Mouse (Mus musculus): Measurements from ENCODE around the gene Gm12216. TPM values are rescaled to one million over a fixed set of nuclear protein-coding genes. Genes with fewer than 3 reads are reported as not detected.

The Gm12216 gene
- total and polyA plus RNA-seq, 2 experiments from 2014 or later, result 0.77 TPM; not detected in 1

DNA sequence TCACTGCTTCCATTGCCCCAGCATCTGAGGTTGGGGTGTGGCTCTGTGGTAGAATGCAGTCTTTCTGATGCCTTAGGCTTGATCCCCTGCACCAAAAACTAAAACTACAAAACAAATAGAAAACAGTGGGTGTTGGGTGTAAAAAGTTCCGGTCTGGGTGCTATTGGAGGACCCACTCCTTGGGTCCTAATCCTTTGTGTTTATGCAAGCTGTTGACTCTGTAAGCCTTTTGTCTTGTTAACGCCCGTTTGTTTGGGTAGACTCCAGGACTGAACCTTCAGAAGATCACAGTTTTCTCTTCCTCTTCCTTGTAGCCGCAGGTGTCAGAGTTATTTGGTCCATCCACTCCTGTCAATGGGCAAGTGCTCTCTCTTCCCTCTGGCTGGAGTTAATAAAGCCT lies 59.0 kb downstream of the Gm12216 start:
- no peak for ATAC-seq
- H3K27ac ChIP-seq (ENCODE audit: low read depth, low read length), result no peak overlapping the region
- no peaks in the 10 kb centered on the region for H3K4me1 ChIP-seq (ENCODE audit: insufficient read depth)
- no peak for DNase-seq
- no peak overlapping the region for H3K9ac ChIP-seq
- H3K4me2 ChIP-seq (ENCODE audit: low read depth), result no peak overlapping the region
- no peaks in the 10 kb centered on the region for H3K27me3 ChIP-seq (ENCODE audit: insufficient read depth, low read length)
- no peaks in the 10 kb centered on the region for H3K9me3 ChIP-seq (ENCODE audit: low read length)
- TF ChIP-seq CTCF (IDR thresholded peaks at IDR 0.05; ENCODE audit: low read depth), result no peak
- 67% methylated on average over 4 of the region's 4 CpGs for WGBS
- no peak overlapping the region for H3K4me3 ChIP-seq (ENCODE audit: low read depth, low read length)
- no peaks in the 10 kb centered on the region for H3K36me3 ChIP-seq (ENCODE audit: insufficient read depth)

DNA sequence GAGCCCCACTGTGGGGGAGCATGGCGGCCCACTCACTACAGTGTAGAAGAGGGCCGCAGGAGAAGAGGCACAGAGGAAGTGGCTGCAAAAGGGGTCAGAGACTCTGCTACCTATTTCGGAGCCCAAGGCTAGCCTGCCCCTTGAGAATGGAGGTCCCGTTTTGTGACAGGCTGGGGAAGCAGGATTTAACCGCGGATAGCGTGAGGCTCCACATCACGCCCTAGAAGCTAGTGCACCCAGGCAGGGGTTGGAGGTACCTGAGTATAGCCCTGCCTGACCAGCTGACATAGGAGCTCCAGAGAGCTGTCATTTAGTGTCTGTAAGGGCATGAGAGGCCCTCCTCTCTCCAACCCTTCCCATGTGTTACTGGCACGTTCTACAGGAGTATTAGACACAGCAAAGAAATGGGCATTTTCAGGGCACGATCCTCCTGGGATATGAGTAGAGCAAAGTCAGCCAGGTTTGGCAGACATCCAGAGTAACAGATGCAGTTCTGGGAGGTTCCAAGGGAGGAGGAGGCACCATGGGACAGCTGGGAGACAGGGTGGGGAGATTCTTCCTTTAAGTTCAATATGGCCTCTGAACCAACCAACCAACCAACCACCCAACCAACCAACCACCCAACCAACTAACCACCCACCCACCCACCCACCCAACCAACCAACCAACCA lies 60.9 kb downstream of the Gm12216 start:
- 92% methylated on average over 10 of the region's 10 CpGs for WGBS
- Histone ChIP-seq H3K36me3 (ENCODE audit: insufficient read depth) (no peaks in the 10 kb centered on the region), H3K9ac (no peak overlapping the region), H3K27ac (ENCODE audit: low read depth, low read length) (no peak overlapping the region), H3K4me2 (ENCODE audit: low read depth) (no peak overlapping the region), H3K4me3 (ENCODE audit: low read depth, low read length) (no peak overlapping the region), H3K4me1 (ENCODE audit: insufficient read depth) (no peaks in the 10 kb centered on the region), H3K27me3 (ENCODE audit: insufficient read depth, low read length) (no peaks in the 10 kb centered on the region), H3K9me3 (ENCODE audit: low read length) (no peaks in the 10 kb centered on the region)
- no peak for TF ChIP-seq CTCF (IDR thresholded peaks at IDR 0.05; ENCODE audit: low read depth)
- DNase-seq (no peak), ATAC-seq (no peak)

DNA sequence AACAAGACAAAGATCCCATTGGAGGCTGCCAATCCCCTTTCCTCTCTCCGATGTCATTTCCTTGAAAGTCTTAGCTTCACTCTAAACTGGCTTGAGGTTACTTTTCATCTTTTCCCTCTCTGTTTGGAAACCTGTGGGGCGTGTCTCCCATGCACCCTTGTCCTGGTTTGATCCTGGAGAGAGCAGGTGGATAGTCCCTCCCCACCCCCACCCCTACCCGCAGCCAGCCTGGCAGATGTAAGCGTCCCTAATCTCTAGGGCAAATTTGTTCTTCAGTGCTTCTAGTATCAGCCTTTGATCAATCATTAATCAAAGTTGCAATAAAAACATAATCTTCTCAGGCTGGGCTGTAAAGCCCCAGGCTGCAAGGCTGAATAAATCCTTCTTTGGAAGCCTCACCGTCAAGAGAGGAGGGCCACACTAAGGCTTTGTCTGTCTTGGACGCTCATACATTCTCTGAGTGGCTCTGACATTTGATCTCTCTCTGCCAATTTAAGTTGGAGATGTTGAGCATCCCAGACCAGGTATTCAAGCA lies 61.6 kb downstream of the Gm12216 start:
- Histone ChIP-seq H3K9ac (no peak overlapping the region), H3K4me2 (ENCODE audit: low read depth) (no peak overlapping the region), H3K4me3 (ENCODE audit: low read depth, low read length) (no peak overlapping the region), H3K36me3 (ENCODE audit: insufficient read depth) (no peaks in the 10 kb centered on the region), H3K4me1 (ENCODE audit: insufficient read depth) (no peaks in the 10 kb centered on the region), H3K27me3 (ENCODE audit: insufficient read depth, low read length) (no peaks in the 10 kb centered on the region), H3K9me3 (ENCODE audit: low read length) (no peaks in the 10 kb centered on the region), H3K27ac (ENCODE audit: low read depth, low read length) (no peak overlapping the region)
- TF ChIP-seq CTCF (IDR thresholded peaks at IDR 0.05; ENCODE audit: low read depth), result no peak
- ATAC-seq (no peak), DNase-seq (no peak)
- 48% methylated on average over 6 of the region's 6 CpGs for WGBS

DNA sequence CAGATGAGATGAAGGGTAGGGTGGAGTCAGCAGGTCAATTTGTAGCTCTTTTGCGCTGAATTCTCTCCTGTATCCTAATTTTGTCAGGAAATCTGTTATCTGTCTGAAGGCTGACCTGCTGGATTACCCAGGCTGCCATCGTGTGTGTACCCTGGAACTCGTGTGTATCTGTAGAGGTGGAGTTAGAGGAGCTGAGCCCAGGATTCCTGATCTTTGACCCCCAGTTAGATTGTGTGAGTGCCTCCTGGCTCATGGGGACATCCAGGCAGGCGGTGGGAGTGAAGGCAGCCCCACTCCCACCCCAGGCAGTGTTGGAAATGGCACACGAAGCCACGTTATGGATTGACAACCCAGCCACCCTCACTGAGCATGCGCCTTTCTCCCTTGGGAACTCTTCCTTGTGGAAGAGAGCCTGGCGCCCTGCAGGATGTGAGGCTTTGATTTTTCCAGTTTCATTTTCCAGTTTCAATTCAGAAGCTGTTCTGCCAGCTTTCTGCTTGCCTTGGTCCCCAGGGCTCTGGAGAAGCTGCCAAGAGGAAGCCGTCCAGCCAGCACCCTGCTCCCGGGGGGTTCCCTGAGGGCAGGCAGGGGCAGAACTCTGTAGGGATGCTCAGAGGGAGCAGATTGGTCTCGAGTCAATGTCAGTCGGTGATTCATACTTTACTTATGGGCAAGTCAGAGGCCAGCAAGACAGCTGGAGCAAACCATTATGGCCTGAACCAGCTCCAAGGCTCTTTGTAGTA lies 62.5 kb downstream of the Gm12216 start:
- H3K36me3 ChIP-seq (ENCODE audit: insufficient read depth), result no peaks in the 10 kb centered on the region
- no peak for TF ChIP-seq CTCF (IDR thresholded peaks at IDR 0.05; ENCODE audit: low read depth)
- no peaks in the 10 kb centered on the region for H3K9me3 ChIP-seq (ENCODE audit: low read length)
- H3K4me3 ChIP-seq (ENCODE audit: low read depth, low read length), result no peak overlapping the region
- no peaks in the 10 kb centered on the region for H3K27me3 ChIP-seq (ENCODE audit: insufficient read depth, low read length)
- 54% methylated on average over 12 of the region's 12 CpGs for WGBS
- H3K27ac ChIP-seq (ENCODE audit: low read depth, low read length), result 0 out of 2 replicates have a peak overlapping the region, but pooled peaks have one; percentile 30
- H3K9ac ChIP-seq, result no peak overlapping the region
- DNase-seq (peak; percentile 12), ATAC-seq (no peak; the same call in 1 of the 2 replicates)
- H3K4me1 ChIP-seq (ENCODE audit: insufficient read depth), result no peaks in the 10 kb centered on the region
- no peak overlapping the region for H3K4me2 ChIP-seq (ENCODE audit: low read depth)

DNA sequence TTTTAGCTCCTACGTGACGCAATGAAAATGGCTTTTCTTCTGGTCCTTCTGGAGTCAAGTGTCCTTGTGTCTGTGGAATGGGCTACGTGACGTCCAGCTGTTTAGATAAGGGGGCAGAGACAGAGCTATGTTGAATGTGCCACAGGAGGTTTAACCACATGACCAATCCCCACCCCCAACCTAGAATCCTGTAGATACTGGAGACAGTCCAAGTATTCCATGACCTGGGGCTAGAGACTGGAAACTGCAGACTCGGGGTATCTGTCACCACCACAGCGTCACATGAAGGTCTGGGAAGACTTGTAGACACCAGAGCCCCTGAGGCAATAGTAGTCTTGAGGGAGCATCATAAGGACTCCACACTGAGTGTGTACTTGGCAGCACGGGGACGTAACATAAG lies 63.2 kb downstream of the Gm12216 start:
- Histone ChIP-seq H3K9me3 (ENCODE audit: low read length) (no peaks in the 10 kb centered on the region), H3K27ac (ENCODE audit: low read depth, low read length) (no peak overlapping the region), H3K36me3 (ENCODE audit: insufficient read depth) (no peaks in the 10 kb centered on the region), H3K4me1 (ENCODE audit: insufficient read depth) (no peaks in the 10 kb centered on the region), H3K9ac (no peak overlapping the region), H3K4me2 (ENCODE audit: low read depth) (no peak overlapping the region), H3K27me3 (ENCODE audit: insufficient read depth, low read length) (no peaks in the 10 kb centered on the region), H3K4me3 (ENCODE audit: low read depth, low read length) (no peak overlapping the region)
- no peak for TF ChIP-seq CTCF (IDR thresholded peaks at IDR 0.05; ENCODE audit: low read depth)
- DNase-seq, result no peak
- no peak for ATAC-seq
- WGBS, result 77% methylated on average over 8 of the region's 8 CpGs

DNA sequence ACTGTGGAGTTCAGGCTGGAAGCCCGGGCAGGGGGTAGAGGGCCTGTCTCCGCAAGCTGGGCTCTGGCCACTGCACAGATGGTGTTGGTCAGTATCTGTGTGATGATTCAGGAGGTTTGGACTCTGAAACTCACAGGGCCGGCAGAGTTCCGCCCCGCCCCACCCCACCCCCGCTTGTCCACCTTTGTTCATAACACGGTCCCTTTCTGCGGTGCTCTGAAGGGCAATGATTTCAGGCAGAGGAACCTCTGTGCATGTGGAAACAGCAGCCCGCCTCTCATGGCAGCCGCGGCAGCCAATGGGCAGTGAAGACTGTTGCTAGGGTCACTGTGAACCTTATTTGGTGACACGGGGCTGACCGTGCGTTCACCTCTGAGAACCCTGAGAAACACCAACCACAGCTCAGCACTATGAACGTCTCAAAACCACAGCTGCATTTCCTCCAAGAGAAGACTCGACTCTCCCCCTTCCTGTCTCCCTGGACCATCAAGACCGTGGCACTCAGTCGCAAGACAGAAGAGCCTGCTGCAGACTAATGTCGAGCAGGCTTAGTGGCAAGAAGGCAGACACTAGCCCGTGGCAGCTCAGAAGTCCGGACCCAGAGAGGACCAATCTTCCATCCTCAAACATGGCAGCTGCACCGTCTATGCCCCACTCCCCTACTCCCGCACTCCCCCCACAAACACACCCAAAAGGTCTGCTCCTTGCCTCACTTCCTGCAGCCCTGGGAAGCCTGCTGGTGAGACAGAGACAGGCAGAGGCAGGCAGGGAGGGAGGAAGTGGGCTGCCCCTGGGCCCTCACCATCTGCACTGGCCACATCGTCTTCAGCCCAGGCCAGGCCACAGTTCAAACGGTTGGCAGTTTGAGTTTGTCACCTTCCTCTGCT lies 64.1 kb downstream of the Gm12216 start:
- DNase-seq (no peak), ATAC-seq (no peak)
- WGBS, result 78% methylated on average over 25 of the region's 25 CpGs
- H3K4me3 ChIP-seq (ENCODE audit: low read depth, low read length), result no peak overlapping the region
- no peaks in the 10 kb centered on the region for H3K27me3 ChIP-seq (ENCODE audit: insufficient read depth, low read length)
- no peak for TF ChIP-seq CTCF (IDR thresholded peaks at IDR 0.05; ENCODE audit: low read depth)
- no peak overlapping the region for H3K27ac ChIP-seq (ENCODE audit: low read depth, low read length)
- H3K9me3 ChIP-seq (ENCODE audit: low read length), result no peaks in the 10 kb centered on the region
- H3K4me2 ChIP-seq (ENCODE audit: low read depth), result no peak overlapping the region
- no peak overlapping the region for H3K9ac ChIP-seq
- no peaks in the 10 kb centered on the region for H3K36me3 ChIP-seq (ENCODE audit: insufficient read depth)
- H3K4me1 ChIP-seq (ENCODE audit: insufficient read depth), result no peaks in the 10 kb centered on the region

Measured in forebrain, postnatal 0 days (tissue).